Mouse (Mus musculus) hindbrain, postnatal 0 days (tissue): ENCODE measurements at regions not wholly inside any gene's neighbourhood (a gene's known extent, or its start where the extent isn't known, plus 50 kb on each side); places are given as distances from the start of the nearest gene placed in this dataset.

Experiments used
- ATAC-seq: fragments of 200-750 bp; cut with Nextera tagmentation; 2 replicates; pipeline ENCODE4 v1.8.0; 2017; ENCODE audit warnings: mild to moderate bottlenecking, moderate TSS enrichment, moderate library complexity
- DNase-seq: peaks from one replicate; pipeline ENCODE4 v3.0.0-alpha.2; 2015; ENCODE audit warnings: low spot score
- H3K27ac ChIP-seq: fragments of 300-500 bp; sonication (generic); 2 replicates; pipeline ENCODE4 v1.5.1; 2014; ENCODE audit warnings: mild to moderate bottlenecking
- H3K27me3 ChIP-seq: fragments of 300-500 bp; sonication (generic); 2 replicates; pipeline ENCODE4 v1.6.1; 2014; ENCODE audit warnings: low read length, mixed read lengths; ENCODE audit not compliant: insufficient read depth
- H3K36me3 ChIP-seq: fragments of 300-500 bp; sonication (generic); 2 replicates; pipeline ENCODE4 v1.6.1; 2014; ENCODE audit warnings: low read length, mixed read lengths; ENCODE audit not compliant: insufficient read depth
- H3K4me1 ChIP-seq: fragments of 300-500 bp; sonication (generic); 2 replicates; pipeline ENCODE4 v1.6.1; 2014; ENCODE audit warnings: antibody characterized with exemption, low read length, mixed read lengths; ENCODE audit not compliant: insufficient read depth
- H3K4me2 ChIP-seq: fragments of 300-500 bp; sonication (generic); 2 replicates; pipeline ENCODE4 v1.6.1; 2014; ENCODE audit warnings: low read depth, mild to moderate bottlenecking, low read length, moderate library complexity, mixed read lengths
- H3K4me3 ChIP-seq: fragments of 300-500 bp; sonication (generic); 2 replicates; pipeline ENCODE4 v1.5.1; 2014; ENCODE audit warnings: low read length
- H3K9ac ChIP-seq: fragments of 300-500 bp; sonication (generic); replicated peaks from 2 replicates; pipeline ENCODE4 v1.6.1; 2014; ENCODE audit warnings: mild to moderate bottlenecking, low read length, moderate library complexity, mixed read lengths
- H3K9me3 ChIP-seq: fragments of 300-500 bp; sonication (generic); 2 replicates; pipeline ENCODE4 v1.6.1; 2016; ENCODE audit warnings: low read length, mixed read lengths
- CTCF ChIP-seq: IDR thresholded peaks from 2 replicates; pipeline ENCODE4 v1.5.1; 2016; ENCODE audit warnings: antibody characterized with exemption, control low read depth, low read depth
- WGBS: fragments of 180-500 bp; shearing (Covaris S2); extraction: QIAGEN DNeasy Blood & Tissue Kit; methylation state at CpG from one replicate; pipeline ENCODE4 v1.1.7; 2014; 5-methylcytosine and 5-hydroxymethylcytosine counted together

DNA sequence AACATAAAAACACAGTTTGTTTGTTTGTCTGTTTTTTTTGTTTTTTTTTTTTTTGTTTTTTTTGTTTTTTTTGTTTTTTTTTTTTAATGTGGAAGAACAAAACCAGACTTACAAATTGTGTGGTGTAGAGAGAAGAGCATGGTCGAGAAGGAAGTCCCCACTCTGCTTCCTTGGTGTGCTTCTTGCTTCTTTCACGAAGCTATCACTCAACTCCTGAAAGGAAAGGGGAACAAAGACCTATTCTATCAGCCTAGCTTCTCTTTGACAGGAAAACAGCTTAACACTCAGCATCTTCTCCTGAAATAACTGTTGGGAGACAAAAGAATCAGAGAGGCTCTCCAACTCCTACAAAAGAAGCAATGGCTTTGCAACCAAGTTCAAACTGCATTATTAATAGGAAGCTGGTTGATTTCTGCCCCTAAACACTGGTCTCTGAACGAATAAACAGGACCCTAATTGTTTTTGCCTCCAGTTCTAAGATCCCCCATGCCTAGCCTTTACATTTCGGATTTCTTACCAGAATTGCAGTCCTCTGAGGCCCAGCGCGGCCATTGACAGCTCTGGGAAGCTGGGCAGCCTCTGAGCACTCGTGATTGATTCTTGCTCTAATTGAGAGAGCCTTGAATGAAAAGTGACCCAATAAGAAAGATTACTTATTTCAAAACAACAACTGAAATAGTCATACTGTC lies 230.2 kb downstream of the Ttll7 start:
- Histone ChIP-seq H3K9ac (no peak overlapping the region), H3K9me3 (no peaks in the 10 kb centered on the region), H3K27me3 (no peaks in the 10 kb centered on the region), H3K36me3 (no peaks in the 10 kb centered on the region), H3K4me2 (no peak overlapping the region), H3K4me3 (no peak overlapping the region), H3K27ac (no peak overlapping the region), H3K4me1 (peaks cover 2% of the 10 kb centered on the region; the same call in 1 of the 2 replicates)
- TF ChIP-seq CTCF = no peak
- WGBS = 24% methylated on average over 7 of the region's 7 CpGs
- ATAC-seq (no peak), DNase-seq (no peak)

DNA sequence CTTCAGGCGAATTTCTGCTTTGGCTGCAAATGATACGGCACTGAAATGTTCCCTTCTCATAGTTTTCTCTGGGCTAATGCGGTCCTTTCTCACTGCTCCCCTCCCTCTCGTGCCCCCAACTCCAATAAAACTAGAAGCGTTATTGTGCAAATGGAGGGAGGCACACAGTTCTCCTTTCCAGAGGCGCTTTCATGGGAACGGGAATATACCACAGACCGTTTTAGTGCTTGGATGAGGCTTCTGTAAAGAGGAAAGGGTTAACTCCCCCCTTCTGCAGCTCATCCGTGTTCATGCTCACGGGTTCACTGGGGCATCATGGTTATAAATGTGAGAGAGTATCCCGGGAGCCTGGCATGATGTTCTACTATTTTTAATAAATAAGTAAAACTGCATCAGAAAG lies 231.2 kb downstream of the Ttll7 start:
- 25% methylated on average over 11 of the region's 11 CpGs for WGBS
- Histone ChIP-seq H3K4me1 (peaks cover 2% of the 10 kb centered on the region; the same call in 1 of the 2 replicates), H3K27ac (no peak overlapping the region), H3K27me3 (no peaks in the 10 kb centered on the region), H3K9me3 (no peaks in the 10 kb centered on the region), H3K9ac (no peak overlapping the region), H3K4me3 (no peak overlapping the region), H3K4me2 (peak overlapping the region; percentile 41), H3K36me3 (no peaks in the 10 kb centered on the region)
- no peak for ATAC-seq
- TF ChIP-seq CTCF = no peak
- no peak for DNase-seq

DNA sequence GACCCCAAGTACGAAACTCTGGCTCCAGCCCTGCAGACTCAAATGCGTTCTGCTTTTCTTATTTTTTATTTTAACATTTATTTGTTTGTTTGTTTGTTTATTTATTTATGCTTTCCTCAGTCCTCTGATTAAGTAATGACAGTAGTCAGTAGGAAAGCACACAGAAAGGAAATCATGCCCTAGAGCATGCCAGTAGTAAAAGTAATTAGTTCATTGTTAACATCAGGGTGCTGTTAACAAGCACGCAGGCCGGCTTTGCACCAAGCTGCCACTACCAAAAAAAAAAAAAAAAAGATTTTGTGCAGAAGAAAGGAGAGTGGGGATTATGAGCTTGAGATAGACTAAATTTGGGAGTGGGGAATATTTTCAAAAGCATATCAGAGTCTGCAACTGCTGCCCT lies 231.7 kb downstream of the Ttll7 start:
- Histone ChIP-seq H3K4me2 (peak overlapping the region; percentile 41; the same call in 1 of the 2 replicates), H3K36me3 (no peaks in the 10 kb centered on the region), H3K27me3 (no peaks in the 10 kb centered on the region), H3K9ac (no peak overlapping the region), H3K27ac (no peak overlapping the region), H3K4me3 (no peak overlapping the region), H3K4me1 (peaks cover 2% of the 10 kb centered on the region; the same call in 1 of the 2 replicates), H3K9me3 (no peaks in the 10 kb centered on the region)
- WGBS = 49% methylated on average over 4 of the region's 4 CpGs
- ATAC-seq (no peak), DNase-seq (no peak)
- TF ChIP-seq CTCF = no peak

DNA sequence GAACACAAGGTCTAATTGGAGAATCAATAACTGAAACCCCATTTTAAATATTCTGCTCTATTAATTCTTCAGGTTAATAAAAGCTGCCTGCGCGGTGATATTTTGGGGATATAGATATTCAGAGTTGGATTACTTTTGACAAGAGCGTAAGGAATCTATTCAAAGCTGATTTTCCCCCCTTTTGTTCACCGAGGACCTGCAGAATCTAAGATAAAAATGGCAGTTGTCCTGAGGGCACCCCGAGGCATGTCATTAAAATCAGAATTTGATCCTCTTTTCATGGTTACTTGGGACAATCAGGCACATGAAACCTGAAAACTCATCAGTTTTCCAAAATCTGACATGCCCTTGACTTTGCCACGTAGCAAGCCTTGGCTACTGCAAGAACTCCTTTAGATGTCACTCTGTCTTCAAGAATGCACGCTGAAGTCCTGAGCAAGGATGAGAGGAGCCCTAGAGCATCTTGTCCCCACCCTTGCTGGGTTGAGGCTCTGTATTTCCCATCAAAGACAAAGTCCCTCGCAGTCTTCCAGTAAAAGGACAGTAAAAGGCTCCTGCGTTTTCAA lies 232.5 kb downstream of the Ttll7 start:
- no peak overlapping the region for H3K4me2 ChIP-seq
- peak; percentile 28 for DNase-seq
- 47% methylated on average over 9 of the region's 9 CpGs for WGBS
- TF ChIP-seq CTCF = no peak
- no peaks in the 10 kb centered on the region for H3K9me3 ChIP-seq
- no peak for ATAC-seq
- no peak overlapping the region for H3K27ac ChIP-seq
- no peaks in the 10 kb centered on the region for H3K36me3 ChIP-seq
- no peak overlapping the region for H3K9ac ChIP-seq
- no peak overlapping the region for H3K4me3 ChIP-seq
- peaks cover 2% of the 10 kb centered on the region; the same call in 1 of the 2 replicates for H3K4me1 ChIP-seq
- H3K27me3 ChIP-seq = no peaks in the 10 kb centered on the region

DNA sequence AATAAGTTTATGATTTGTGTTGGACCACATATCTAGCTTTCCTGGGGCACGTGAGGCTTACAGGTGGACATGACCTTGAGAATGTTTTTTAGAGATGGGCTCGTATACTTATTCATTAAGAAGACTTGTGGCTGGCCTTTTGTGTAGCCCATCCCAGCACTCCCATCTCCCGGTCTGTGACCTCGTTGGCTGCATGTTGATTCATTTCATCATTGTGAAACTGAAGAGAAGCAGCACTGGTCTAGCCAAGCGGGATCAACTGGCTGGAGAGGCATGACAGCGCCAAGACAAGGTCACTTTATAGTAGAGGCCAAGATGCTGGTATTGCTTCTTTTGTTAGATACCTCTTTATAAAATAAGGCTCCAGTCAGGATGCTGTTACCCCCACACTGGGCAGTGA lies 236.0 kb downstream of the Ttll7 start:
- 89% methylated on average over 6 of the region's 6 CpGs for WGBS
- Histone ChIP-seq H3K9ac (no peak overlapping the region), H3K9me3 (no peaks in the 10 kb centered on the region), H3K27me3 (no peaks in the 10 kb centered on the region), H3K4me2 (no peak overlapping the region), H3K36me3 (no peaks in the 10 kb centered on the region), H3K4me1 (peaks cover 2% of the 10 kb centered on the region; the same call in 1 of the 2 replicates), H3K4me3 (no peak overlapping the region), H3K27ac (no peak overlapping the region)
- DNase-seq (no peak), ATAC-seq (no peak)
- TF ChIP-seq CTCF = no peak

DNA sequence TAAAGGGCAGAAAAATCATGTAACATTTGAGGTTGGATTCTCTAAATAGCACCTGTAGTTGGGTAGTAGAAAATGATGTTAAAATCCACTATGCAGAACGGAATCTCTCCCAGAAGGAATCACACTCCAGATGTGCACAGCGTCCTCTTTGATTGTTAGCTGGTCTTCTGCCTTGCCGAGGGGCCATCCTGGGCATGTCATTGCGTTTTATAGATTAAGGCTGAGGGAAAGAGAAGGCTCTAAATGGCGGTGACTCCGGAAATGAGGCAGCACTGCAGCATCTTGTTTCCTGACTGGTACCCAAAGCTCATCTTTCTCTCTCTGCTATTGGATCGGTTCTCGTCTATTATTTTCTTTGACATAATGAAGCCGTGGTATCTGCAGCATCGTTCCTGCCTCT lies 237.5 kb downstream of the Ttll7 start:
- Histone ChIP-seq H3K9ac (no peak overlapping the region), H3K27me3 (no peaks in the 10 kb centered on the region), H3K4me3 (no peak overlapping the region), H3K36me3 (no peaks in the 10 kb centered on the region), H3K27ac (no peak overlapping the region), H3K9me3 (no peaks in the 10 kb centered on the region), H3K4me2 (no peak overlapping the region), H3K4me1 (no peaks in the 10 kb centered on the region)
- TF ChIP-seq CTCF = no peak
- ATAC-seq (no peak), DNase-seq (no peak)
- 69% methylated on average over 10 of the region's 10 CpGs for WGBS
